Mouse (Mus musculus): ENCODE measurements around the gene Plekhg5.

The Plekhg5 gene

DNA sequence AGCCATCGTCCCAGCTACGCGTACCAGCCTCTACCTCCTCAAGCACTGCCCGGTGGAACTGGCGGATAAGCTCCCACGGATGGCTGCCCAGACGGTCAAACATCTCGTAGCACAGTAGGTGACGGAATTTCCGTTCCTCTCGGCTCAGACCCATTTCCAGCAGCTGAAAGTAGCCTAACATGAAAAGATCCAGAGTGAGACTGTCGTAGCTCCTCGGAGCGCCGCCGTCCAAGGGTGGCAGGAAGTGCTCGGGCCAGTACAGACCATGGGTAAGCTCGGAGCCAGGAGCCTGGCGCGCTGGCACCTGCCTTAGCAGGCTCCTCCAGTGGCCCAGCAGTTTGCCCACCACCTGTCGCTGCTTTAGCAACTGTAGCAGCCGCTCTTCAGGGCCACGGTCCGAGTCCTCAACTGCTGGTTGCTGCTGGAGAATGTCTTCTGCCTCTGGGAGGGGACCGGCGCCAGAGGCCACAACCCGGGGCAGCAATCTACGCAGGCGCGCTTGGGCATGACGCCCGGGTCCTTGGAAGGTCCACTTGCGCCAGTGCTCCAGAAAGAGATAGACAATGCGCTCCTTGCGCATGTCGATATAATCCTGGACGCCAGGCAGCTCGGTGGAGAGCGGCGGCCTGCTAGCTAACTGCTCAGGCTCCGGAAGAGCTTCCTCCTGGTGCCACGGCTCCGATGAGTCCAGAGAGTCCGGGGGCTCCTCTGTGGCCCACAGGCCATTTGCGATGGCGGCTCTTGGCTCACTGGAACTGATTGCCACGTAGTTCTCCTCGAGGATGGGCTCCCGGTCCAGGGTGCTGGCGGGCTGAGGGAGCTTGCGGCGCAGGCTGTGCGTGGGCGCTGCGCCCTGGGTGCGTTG is 53.1 kb downstream of the Plekhg5 start:
- no peak for DNase-seq (ENCODE audit: low spot score in 2 of 2)

DNA sequence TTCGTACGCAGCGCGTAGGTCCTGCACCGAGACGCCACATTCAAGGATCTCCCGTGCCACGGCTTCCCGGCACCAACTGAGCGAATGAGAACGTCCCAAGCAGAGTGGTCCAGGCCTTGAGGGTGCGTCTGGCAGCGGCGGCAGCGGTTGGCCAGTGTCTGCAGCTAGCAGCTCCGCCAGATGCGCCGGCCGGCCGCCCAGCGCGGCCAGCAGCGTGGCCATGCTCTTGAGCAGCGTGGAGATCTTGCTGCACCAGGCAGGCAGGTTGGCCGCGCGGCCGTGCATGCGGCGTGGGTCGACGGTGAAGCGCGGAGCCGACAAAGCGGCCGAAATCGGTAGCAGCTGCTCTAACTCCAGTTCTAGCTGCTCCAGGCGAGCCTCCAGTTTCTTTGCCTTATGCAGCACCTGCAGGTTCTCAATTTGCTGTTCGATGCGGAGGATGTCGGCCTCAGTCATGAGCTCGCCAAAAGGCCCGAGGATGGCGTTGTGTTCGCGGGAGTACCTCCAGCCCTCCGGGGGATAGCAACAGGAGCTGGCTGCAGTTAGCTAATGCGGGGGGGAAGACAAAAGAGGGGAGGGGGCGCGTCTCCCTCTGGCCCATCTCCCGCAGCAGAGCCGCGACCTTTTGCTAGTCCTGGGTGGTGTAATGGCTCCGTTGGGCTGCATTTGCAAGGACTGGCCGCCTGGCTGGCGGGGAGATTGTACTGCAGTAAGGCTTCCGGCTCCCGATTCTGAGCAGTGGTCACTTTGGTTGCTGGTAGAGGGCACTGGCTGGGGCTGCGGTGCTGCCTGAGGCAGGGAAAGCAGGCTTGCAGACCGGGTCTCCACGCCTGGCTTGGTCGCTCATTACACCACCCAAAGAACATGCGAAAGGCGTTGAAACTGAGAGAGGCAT is 54.0 kb downstream of the Plekhg5 start:
- no peak for DNase-seq (ENCODE audit: low spot score in 2 of 2)

DNA sequence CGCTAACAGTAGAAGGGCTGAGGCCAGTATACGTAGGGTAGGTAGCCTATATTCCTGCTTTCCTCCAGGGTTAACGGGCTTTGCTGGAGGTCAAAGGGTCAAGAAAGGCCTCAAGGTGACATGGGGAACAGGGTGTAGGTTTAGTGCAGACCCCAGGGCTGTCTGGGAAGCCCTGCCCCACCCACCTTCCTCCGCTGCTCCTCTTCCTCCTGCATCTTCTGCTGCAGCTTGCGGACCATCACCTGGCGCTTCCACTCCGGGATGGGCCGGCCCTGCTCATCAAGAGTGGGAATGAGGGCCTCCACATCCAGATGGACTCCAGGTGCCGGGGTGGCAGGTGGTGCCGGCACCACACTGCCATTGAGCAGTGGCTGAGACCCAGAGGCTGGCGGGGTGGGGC is 55.6 kb downstream of the Plekhg5 start:
- DNase-seq (ENCODE audit: low spot score in 2 of 2): no peak

DNA sequence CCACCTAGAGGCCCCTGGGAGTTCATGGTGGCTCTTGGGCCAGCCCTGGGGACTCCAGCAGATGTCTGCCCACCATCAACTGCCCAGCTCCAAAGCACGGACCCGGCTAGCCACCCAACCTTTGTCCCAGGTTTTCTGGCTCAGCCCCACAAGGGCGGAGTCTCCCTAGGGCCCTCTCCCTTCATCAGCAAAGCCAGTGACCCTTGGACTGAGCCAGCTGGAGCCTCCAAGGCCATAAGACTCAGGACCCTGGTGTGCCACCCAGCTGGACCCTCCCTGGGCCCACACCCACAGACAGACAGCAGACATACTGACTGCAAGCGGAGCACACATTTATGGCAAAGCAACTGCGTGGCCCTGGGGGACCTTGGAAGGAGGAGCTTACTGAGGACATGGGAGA is 56.5 kb downstream of the Plekhg5 start:
- no peak for DNase-seq (ENCODE audit: low spot score in 2 of 2)

DNA sequence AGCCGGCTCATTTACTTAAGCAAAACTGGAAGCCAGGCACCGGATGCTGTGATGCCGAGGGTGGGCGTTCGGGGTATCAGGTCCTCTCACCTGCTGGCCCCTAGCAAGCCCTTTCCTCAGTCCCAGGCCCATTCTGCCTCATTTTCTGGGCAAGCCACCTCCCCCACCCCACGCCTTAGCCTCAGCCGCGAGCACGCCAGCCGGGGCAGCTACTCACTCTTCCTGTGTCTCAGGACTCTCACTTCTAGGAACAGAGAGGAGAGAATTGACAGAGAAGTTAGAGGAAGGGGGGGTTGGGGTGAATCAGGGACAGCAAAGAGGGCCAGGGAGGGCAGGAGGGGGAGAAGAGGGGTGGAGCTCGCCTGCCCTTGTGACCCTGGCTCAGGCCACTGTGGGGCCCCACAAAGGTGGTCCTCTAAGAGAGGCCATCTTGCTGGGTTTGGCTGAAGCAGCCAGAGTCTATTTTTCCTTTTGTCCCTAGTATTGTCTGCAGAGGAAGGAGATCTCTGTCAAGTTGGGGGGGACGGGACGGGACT is 57.2 kb downstream of the Plekhg5 start:
- DNase-seq (ENCODE audit: low spot score in 2 of 2): no peak

DNA sequence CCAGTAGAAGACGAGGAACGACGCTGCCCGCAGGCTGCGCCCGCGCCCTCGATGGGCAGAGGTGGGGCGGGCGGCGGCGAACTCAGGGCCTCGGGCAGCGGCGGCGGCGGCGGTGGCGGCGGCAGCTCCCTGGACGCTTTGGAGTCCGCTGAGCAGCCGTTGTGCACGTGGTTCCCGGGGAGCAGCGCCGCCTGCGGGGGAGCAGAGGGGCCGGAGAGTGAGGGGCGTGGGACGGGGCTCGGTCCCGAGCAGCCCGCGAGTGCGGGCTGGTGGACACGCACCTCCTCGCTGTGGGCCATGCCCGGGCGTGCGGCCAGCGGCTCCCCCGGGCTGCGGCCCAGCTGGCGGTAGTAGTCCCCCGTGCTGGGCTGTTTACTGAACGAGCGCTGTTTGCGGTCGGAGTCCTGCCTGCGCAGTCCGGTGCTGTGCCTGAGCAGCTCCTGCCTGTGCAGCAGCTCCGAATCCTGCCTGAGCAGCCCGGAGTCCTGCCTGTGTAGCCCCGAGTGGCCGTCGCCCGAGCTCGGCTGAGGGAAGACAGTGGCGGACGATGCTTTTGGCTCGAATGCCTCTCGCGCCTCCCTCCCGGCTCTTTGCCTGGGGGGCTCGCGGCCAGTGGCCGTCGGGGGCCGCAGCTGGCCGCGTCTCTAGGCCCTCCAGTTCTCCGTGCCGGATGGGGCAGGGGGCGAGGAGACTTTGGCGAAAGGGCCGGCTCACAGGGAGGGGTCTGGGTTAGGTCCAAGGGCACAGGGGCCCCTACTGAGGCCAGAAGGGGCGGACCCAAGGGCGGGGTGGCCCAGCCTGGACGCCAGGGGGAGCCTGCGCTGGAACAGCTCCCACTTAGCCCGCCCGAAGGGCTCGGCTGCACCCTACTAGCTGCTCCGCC is 58.7 kb downstream of the Plekhg5 start:
- DNase-seq (ENCODE audit: low spot score in 2 of 2): peak in 1 of 2 experiments; percentile 64

DNA sequence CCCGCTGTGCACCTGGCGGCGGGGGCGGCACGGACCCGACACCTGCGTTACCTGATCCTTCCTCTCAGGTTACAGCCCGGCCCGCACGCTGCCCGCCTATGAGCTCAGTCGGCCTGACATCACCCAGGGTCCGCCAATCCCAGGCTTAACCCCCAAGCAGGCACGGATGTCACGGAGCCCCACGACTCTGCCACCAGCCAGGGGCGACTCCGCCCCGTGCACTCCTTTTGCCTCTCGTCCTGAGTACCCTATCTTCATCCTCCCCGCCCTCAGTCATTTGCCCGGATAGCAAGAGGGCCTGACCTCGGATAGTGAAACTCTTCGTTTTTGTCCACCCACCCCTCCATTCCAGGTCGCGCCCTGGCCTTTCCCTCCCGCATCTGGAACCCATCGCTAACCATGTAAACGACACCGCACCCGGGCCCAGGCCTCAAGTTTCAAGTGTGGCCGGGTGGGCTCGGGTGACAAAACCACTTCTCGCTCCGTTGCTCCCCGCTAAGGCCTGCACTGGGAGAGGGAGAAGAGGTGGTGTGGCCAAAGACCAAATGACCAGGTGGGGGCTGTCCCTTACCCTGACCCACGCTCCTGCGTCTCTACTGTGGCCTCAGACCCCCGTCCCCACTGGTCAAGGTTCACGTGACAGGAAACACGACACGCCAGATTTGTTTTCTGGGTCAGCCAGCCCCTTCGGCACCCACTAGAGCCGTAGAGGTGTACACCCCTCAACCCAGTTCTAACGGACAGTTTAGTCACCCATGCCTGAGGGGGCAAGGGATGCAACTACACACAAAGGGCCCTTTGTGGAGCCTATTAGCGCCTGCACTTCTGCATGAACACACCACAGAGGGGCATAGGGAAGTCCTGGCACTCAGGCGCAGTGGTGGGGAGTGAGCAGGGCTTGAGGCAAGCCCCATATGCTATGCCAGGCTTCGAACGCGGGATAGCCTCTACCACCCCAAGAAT is 59.8 kb downstream of the Plekhg5 start:
- DNase-seq (ENCODE audit: low spot score in 2 of 2): no peak

DNA sequence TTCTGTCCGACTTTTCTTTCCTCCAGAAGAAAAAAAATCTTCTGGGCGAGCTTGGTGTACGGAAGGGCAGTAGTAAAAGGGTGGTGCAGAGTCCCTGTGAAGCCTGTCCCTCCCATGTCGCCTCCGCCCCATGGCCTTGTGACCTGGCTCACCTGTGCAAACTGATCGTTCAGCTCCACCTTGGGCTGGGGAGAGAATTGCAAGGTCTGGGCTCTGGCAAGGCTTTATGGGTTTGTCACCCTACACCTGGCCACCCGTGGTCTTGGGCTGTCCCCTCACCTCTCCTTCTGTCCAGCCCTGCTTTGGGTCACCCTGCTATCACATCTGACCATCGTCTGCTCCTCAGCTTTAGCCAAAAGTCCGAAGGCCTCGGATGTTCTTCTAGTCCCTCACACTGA is 60.5 kb downstream of the Plekhg5 start:
- no peak for DNase-seq (ENCODE audit: low spot score in 2 of 2)

DNA sequence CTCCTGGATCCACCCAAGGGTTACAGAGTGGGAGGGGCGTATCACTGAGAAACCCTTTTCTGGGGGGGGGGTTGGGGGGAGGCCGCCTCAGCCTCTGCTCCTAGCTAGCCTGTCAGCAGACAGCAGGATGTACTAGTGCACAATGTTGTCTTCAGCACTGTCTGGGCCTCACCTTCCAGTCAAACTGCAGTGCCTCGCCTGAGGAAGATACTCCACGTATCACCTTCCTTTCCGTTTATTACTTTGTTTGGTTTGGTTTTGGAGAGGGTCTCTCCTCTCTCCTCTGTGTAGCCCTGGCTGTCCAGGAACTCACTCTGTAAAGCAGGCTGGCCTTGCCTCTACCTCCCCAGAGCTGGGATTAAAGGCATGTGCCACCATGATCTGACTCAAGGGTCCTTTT is 60.9 kb downstream of the Plekhg5 start:
- DNase-seq (ENCODE audit: low spot score in 2 of 2): no peak

DNA sequence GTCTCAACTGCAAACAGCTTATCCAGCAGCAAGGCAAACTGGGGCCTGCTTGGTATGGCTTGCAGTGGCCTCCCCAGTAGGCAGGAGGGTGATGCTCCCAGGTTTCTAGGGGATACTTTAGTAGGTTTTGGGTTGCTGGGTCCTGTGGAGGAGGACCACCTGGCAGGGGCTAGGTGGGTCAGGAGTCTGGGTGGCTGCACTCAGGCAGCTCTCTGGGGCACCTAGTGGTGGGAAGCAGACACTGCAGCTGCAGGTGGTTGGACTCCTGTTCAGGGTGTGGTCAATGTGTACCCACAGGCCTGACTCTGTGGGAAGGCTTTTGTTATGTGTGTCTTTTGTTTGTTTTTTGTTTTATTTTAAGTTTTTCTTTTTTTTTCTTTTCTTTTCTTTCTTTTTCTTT is 62.2 kb downstream of the Plekhg5 start:
- no peak for DNase-seq (ENCODE audit: low spot score in 2 of 2)

DNA sequence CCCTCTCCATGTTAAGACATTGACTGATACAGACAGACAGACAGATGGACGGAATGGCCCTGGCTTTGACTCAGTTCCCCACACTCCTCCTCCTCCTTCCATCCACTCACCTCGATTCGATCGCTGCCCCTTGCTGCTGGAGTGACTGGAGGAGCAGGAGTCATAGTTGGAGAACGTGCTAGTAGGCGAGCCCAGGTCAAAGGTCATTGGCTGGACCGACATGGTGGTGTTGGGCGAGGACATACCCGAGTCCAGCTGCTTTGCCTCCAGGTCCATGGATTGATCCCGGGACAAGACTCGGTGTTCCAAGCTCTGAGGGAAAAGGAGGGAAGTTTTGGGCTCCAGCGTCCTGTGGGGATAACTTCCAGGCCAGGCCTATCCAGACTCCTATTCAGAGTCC is 63.1 kb downstream of the Plekhg5 start:
- DNase-seq (ENCODE audit: low spot score in 2 of 2): no peak

DNA sequence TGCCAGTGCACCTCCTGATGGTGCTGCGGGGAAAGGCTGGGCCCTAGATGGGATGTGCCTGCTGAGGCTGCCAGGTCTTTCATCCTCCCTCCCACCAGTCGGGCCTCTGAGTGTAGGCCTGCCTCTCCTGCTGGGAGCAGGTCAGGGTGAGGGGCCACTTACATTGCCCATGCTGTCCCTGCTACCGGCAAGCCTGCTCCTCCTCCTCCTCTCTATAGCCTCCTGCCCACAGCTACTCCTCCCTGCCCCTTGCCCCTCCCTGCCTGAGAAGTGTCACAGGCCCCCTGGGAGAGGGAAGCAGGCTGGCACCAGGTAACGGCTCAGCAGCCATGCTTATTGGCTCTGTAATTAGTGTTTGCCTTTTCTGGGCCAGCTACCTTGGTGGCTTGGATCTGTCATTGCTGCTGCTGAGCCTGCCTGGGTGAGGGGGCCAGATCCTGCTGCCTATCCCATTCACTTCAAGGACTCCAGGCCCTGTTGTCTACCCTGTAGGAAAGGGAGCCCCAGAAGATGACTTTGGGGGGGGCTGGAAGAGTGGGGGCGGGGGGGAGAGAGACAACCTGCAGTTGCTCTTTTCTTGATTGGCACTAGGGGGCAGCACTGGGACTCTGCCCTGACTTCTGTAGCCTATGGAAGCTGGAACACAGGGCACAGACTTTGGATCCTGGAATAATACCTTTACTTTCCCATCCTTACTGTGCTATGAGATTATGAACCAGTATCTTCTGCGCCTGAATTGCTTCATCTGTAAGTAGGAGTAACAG is 64.0 kb downstream of the Plekhg5 start:
- DNase-seq (ENCODE audit: low spot score in 2 of 2): no peak

DNA sequence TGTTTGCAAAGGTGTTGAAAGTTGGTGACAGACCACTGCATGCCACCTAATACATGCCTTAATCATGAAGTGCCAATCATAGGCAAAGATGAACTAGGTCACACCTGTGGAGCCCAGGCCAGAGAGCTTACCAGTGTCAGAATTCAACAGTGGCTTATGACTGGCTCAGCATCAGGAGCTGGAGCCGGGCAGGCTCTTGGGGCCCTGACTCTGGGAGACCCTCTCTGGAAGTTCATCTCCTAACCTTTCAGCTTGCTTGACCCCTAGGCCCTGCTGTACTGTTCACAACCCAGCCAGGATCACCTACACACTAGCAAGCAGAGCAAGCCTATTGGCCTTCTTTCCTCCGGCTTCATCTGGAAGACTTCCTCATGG is 64.6 kb downstream of the Plekhg5 start:
- no peak for DNase-seq (ENCODE audit: low spot score in 2 of 2)

DNA sequence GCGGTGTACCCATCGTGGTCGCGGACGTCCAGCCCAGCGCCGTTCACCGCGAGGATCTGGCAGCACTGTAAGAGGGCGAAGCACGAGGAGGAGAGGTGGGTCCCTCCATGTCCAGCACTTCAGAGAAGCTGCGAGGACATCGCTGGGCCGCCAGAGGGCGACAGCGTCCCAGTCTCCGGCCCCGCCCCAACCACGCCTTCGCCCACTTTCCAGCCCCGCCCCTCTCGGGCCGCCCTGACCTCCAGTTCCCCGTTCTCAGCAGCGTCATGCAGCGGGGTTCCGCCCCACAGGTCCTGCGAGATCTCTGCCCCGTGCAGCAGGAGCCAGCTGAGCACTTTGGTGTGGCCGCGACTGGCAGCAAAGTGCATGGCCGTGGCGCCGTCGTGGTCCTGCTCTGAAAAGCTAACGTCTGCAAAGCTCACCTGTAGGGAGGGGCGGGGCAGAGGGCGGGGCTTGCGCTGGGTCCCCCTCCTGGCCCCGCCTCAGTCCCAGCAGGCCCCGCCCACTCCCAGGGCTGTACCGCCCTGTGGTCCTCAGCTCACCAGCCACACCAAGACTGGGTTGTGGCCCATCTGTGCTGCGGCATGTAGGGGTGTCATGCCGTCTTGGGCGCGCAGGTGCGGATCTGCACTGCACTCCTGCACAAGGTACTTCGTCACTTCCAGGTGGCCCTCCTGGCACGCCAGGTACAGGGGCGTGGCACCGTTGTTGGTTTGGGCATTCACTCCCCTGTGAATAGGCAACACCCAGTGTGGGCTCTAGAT is 66.4 kb downstream of the Plekhg5 start:
- peak; percentile 84 to 95 for DNase-seq (ENCODE audit: low spot score in 2 of 2)

DNA sequence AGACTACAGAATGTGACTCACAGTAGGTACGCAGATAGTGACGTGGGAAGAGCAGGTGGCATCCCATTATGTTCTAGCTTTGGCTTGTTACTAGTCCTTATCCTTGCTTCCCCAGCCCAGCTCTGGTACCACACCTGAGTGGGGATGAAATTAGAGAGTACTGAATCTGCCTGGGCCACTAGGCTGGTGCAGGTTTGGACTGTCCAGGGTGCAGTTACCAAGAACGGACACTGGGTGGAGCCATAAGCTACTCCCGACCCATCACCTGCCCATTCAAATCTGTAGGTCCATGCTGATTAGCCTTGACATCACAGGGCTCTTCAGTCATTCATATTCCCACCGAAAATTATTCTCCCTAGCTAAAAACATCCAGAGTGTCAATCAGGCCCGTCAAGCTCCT is 68.1 kb downstream of the Plekhg5 start:
- no peak for DNase-seq (ENCODE audit: low spot score in 2 of 2)

DNA sequence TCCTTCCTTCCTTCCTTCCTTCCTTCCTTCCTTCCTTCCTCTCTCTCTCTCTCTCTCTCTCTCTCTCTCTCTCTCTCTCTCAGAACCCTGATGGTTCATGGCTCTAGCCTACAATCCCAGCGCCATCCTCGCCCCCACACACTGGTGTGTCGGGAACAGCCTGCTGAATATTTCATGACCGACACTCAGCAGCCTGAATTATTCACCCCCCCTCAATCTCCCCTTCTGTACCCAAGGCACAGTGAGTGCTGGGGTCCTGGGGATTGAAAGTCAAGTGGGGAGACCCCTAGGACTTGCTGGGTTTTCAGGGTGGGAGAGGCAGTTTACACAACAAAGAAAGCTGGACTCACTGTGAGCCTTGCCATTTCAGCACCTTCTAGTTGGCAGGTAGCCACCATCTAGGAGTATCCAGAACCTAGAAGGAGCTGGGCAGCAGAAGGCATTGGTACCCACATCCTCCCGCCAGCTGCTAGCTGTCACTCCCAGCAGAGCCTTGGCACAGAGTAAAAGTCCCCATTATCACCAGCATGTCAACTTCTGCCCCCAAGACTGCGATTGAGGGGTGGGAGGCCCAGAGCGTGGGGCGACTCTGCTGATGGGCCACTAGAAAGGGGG is 69.3 kb downstream of the Plekhg5 start:
- no peak for DNase-seq (ENCODE audit: low spot score in 2 of 2)

DNA sequence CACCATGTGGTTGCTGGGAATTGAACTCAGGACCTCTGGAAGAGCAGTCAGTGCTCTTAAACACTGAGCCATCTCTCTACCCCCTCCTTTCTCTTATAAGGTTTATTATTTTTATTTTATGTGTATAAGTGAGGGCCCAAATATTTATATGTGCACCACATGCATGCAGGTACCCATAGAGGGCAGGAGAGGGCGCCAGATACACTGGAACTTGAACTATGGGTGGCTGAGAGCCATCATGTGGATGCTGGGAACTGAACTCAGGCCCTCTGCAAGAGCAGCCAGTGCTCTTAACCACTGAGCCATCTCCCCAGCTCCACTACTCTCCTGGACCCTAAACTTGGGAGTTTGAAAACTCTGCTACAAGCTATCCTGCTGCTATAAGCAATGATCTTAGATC is 71.3 kb downstream of the Plekhg5 start:
- DNase-seq (ENCODE audit: low spot score in 2 of 2): no peak

DNA sequence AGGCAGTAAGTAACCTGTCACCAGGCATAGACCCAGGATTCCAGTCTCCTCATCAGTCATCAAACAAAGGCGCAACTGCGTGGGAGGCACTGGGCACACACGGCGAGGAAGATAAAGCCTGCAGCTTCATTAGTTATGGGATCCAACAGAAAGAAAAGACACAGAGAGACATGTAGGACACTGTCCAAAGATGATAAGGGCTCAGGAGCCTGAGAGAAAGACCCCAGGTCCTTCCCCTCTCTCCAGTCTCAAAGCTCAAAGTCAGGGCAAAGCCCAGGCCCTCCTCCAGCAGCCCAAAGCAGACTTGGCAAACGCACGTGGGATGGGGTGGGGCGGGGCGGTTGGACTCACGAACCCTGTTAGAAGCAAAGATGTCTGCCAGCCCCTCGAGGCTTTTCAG is 73.2 kb downstream of the Plekhg5 start:
- DNase-seq (ENCODE audit: low spot score in 2 of 2): no peak

Measured in urinary bladder, adult 18-20 months (tissue).